Mouse (Mus musculus): ENCODE measurements around the gene Cir1. TPM values are rescaled to one million over a fixed set of nuclear protein-coding genes. Genes with fewer than 3 reads are reported as not detected.

The Cir1 gene
- polyA plus RNA-seq (2015; fragmentation: Nextera tagmentation; extraction: Ambion mirVana) = 26.2 and 29.0 TPM in 2 replicates

- peaks cover 23% of the 10 kb centered on the region for H3K36me3 ChIP-seq
- peak within 1 kb of the TSS; percentile 59 for H3K9ac ChIP-seq
- peak within 1 kb of the TSS; percentile 66 for H3K4me2 ChIP-seq
- peak within 1 kb of the TSS; percentile 74 for H3K4me3 ChIP-seq
- H3K4me1 ChIP-seq (replicated peaks) = peaks cover 16% of the 10 kb centered on the region
- under 1% methylated on average over 64 of the region's 64 CpGs for WGBS
- ATAC-seq (ENCODE audit: low FRiP score, low read depth) = peak; percentile 96
- no peaks in the 10 kb centered on the region for H3K9me3 ChIP-seq
- peak within 1 kb of the TSS; percentile 81 for H3K27ac ChIP-seq (replicated peaks)
- H3K27me3 ChIP-seq = no peaks in the 10 kb centered on the region
Observed at GRCm38 (mm10) chr2:73312152-73313116, at the start of gene Cir1, which contains the start of gene Scrn3. Gene Cir1 (minus strand): TSS chr2:73312701. Gene Scrn3 (plus strand): TSS chr2:73312601.

GRCm38 (mm10) chr2:73360536-73360935 lies 48.0 kb upstream of the Cir1 start:
- Histone ChIP-seq H3K36me3 (peaks cover 11% of the 10 kb centered on the region), H3K4me3 (no peak overlapping the region), H3K9ac (no peak overlapping the region), H3K9me3 (no peaks in the 10 kb centered on the region), H3K27me3 (no peaks in the 10 kb centered on the region), H3K27ac (replicated peaks) (no peak overlapping the region), H3K4me2 (no peak overlapping the region), H3K4me1 (replicated peaks) (no peaks in the 10 kb centered on the region)
- 78% methylated on average over 2 of the region's 2 CpGs for WGBS
- no peak for ATAC-seq (ENCODE audit: low FRiP score, low read depth)

DNA sequence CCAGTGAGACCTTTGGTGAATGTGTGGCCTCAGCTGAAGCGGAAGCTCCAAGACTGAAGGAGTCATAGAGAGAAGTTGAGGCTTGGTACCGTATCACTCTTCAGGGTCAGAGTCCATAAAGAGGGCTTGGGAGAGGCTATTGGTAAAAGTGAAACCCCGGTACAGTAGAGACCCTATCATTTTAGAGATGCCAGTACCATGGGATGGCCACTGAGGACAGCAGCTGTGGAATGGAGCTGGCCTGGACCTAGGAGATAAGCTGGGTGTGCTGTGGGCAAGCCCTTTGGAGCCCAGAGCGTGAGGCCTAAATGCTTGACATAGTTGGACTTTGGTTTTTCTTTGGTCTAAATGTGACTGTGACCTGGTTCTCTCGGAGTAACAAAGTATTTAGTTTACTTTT lies 47.4 kb upstream of the Cir1 start:
- Histone ChIP-seq H3K4me1 (replicated peaks) (no peaks in the 10 kb centered on the region), H3K4me3 (no peak overlapping the region), H3K36me3 (peaks cover 16% of the 10 kb centered on the region), H3K27me3 (no peaks in the 10 kb centered on the region), H3K9me3 (no peaks in the 10 kb centered on the region), H3K9ac (no peak overlapping the region), H3K4me2 (no peak overlapping the region), H3K27ac (replicated peaks) (no peak overlapping the region)
- no peak for ATAC-seq (ENCODE audit: low FRiP score, low read depth)
- WGBS = 97% methylated on average over 5 of the region's 5 CpGs

DNA sequence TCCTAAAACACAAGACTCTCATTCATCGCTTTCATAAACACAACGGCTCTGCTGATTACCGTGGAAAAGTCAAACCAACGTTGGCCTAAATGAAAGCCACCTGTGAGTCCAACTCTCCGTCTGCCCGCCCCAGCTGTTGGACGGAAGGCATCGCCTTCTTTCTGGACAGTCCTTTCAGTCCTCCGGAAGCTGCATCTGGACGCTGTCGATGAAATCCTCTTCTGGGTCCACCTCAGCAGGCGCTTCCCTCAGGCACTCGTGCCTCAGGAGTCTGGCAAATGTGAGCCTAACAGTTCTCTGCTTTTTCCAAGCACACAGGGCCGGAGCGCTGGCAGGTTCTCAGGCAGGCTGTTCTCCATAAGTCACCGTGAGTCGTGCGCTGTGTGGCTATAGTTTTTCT lies 44.5 kb upstream of the Cir1 start:
- peaks cover 11% of the 10 kb centered on the region; the same call in 1 of the 2 replicates for H3K36me3 ChIP-seq
- no peak overlapping the region for H3K9ac ChIP-seq
- H3K4me2 ChIP-seq = no peak overlapping the region
- no peaks in the 10 kb centered on the region for H3K27me3 ChIP-seq
- 73% methylated on average over 18 of the region's 18 CpGs for WGBS
- no peak for ATAC-seq (ENCODE audit: low FRiP score, low read depth)
- H3K4me1 ChIP-seq (replicated peaks) = no peaks in the 10 kb centered on the region
- no peaks in the 10 kb centered on the region for H3K9me3 ChIP-seq
- H3K27ac ChIP-seq (replicated peaks) = no peak overlapping the region
- no peak overlapping the region for H3K4me3 ChIP-seq

DNA sequence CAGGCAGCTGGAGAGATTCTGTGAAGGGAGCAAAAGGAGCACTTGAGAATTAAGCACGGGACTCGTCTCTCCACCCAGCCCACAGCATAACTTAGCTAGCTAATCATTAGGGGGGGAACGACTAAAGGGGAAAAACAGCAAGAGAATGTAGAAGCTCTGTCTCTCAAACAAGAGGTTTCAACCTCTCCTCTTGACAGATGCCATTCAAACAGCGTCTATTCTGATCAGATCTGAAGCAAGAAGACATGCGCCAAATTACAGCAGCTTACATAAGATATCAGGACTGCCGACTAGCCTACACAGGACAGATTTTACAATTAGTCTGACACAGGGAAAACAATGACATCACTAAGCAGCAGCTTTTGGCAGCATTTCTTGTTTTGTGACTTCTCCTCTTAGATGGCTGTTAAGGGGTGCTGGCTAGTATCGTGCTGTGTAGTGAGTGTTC lies 39.5 kb upstream of the Cir1 start:
- Histone ChIP-seq H3K27me3 (no peaks in the 10 kb centered on the region), H3K9ac (no peak overlapping the region), H3K27ac (replicated peaks) (no peak overlapping the region), H3K4me3 (no peak overlapping the region), H3K36me3 (peaks cover 8% of the 10 kb centered on the region; the same call in 1 of the 2 replicates), H3K4me1 (replicated peaks) (peaks cover 7% of the 10 kb centered on the region; the same call in 1 of the 2 replicates), H3K4me2 (no peak overlapping the region), H3K9me3 (no peaks in the 10 kb centered on the region)
- no peak for ATAC-seq (ENCODE audit: low FRiP score, low read depth)
- 49% methylated on average over 7 of the region's 7 CpGs for WGBS

DNA sequence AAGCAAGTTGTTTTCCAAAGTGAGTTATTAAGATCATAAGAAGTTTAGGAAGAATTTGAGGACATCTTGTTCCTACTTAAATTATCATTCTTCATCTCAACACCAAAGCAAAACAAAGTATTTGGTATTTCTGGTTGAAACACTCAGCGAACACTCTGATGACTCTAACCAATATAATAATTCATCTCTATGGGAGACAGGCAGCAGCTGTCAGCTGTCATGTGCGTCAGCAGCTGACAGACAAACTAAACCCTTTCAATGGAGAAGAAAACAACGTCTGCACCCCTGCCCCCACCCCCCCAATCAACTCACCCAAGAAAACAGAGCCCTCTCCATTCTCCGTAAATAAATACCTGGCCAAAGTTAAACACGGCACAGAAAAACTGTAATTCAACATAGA lies 39.0 kb upstream of the Cir1 start:
- no peak overlapping the region for H3K4me2 ChIP-seq
- H3K9me3 ChIP-seq = no peaks in the 10 kb centered on the region
- H3K4me3 ChIP-seq = no peak overlapping the region
- no peaks in the 10 kb centered on the region for H3K27me3 ChIP-seq
- ATAC-seq (ENCODE audit: low FRiP score, low read depth) = no peak
- peaks cover 8% of the 10 kb centered on the region; the same call in 1 of the 2 replicates for H3K36me3 ChIP-seq
- 52% methylated on average over 5 of the region's 5 CpGs for WGBS
- no peak overlapping the region for H3K27ac ChIP-seq (replicated peaks)
- peaks cover 7% of the 10 kb centered on the region; the same call in 1 of the 2 replicates for H3K4me1 ChIP-seq (replicated peaks)
- H3K9ac ChIP-seq = no peak overlapping the region

- H3K4me3 ChIP-seq = no peak overlapping the region
- H3K9me3 ChIP-seq = no peaks in the 10 kb centered on the region
- no peaks in the 10 kb centered on the region for H3K27me3 ChIP-seq
- H3K27ac ChIP-seq (replicated peaks) = 0 out of 2 replicates have a peak overlapping the region, but pooled peaks have one; percentile 2
- WGBS = 82% methylated on average over 6 of the region's 6 CpGs
- no peak for ATAC-seq (ENCODE audit: low FRiP score, low read depth)
- no peaks in the 10 kb centered on the region for H3K36me3 ChIP-seq
- peaks cover 7% of the 10 kb centered on the region; the same call in 1 of the 2 replicates for H3K4me1 ChIP-seq (replicated peaks)
- H3K9ac ChIP-seq = no peak overlapping the region
- no peak overlapping the region; the same call in 1 of the 2 replicates for H3K4me2 ChIP-seq
Observed at GRCm38 (mm10) chr2:73348221-73348620, 35.7 kb upstream of the Cir1 start.

DNA sequence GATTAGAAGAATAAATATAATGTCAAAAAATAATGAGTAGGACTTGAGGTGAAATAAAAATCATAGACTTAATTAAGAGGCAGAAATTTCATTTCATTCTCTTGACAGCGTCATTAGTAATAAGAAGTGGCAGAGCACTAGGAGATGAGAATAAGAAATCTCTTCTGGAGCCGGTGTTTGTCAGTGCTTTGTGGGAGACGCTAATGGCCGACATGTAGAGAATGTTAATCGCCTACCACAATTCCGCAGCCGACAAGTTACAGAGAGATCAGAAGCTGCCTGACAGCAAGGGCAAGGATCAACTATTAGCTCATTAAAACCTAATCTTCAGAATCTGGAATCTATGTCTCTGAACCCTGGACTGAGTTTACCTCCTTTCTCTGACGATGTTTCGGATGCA lies 35.3 kb upstream of the Cir1 start:
- 43% methylated on average over 9 of the region's 9 CpGs for WGBS
- Histone ChIP-seq H3K4me3 (no peak overlapping the region), H3K9ac (no peak overlapping the region), H3K27ac (replicated peaks) (0 out of 2 replicates have a peak overlapping the region, but pooled peaks have one; percentile 2), H3K4me2 (no peak overlapping the region; the same call in 1 of the 2 replicates), H3K36me3 (no peaks in the 10 kb centered on the region), H3K27me3 (no peaks in the 10 kb centered on the region), H3K9me3 (no peaks in the 10 kb centered on the region), H3K4me1 (replicated peaks) (peaks cover 7% of the 10 kb centered on the region; the same call in 1 of the 2 replicates)
- no peak for ATAC-seq (ENCODE audit: low FRiP score, low read depth)

DNA sequence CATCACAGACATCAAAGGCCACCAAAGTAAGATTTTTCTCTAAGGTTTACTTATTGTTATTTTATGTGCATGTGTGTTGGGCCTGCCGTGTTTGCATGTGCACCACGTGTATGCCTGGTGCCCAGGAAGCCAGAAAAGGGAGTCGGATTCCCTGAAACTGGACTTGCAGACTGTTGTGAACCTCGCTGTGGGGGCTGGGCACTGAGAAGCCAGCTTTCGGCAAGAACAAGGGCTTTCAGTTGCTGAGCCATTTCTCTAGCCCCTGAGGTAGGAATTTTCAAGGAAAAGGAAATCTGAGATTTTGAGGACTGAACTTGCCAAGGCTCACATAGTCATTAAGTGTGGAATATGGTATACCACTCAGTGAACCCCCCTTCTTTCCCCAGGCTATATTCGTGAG lies 34.6 kb upstream of the Cir1 start:
- no peak overlapping the region for H3K4me2 ChIP-seq
- no peaks in the 10 kb centered on the region for H3K27me3 ChIP-seq
- no peak overlapping the region for H3K9ac ChIP-seq
- H3K36me3 ChIP-seq = no peaks in the 10 kb centered on the region
- H3K27ac ChIP-seq (replicated peaks) = no peak overlapping the region
- H3K4me3 ChIP-seq = no peak overlapping the region
- WGBS = 68% methylated on average over 6 of the region's 6 CpGs
- no peak for ATAC-seq (ENCODE audit: low FRiP score, low read depth)
- H3K9me3 ChIP-seq = no peaks in the 10 kb centered on the region
- H3K4me1 ChIP-seq (replicated peaks) = peaks cover 7% of the 10 kb centered on the region; the same call in 1 of the 2 replicates

- 54% methylated on average over 13 of the region's 13 CpGs for WGBS
- H3K27me3 ChIP-seq = no peaks in the 10 kb centered on the region
- H3K36me3 ChIP-seq = no peaks in the 10 kb centered on the region
- H3K9ac ChIP-seq = no peak overlapping the region
- no peak overlapping the region for H3K27ac ChIP-seq (replicated peaks)
- no peak overlapping the region for H3K4me3 ChIP-seq
- no peak for ATAC-seq (ENCODE audit: low FRiP score, low read depth)
- no peak overlapping the region for H3K4me2 ChIP-seq
- H3K9me3 ChIP-seq = no peaks in the 10 kb centered on the region
- H3K4me1 ChIP-seq (replicated peaks) = peaks cover 7% of the 10 kb centered on the region; the same call in 1 of the 2 replicates
Observed at GRCm38 (mm10) chr2:73346345-73347086, 34.0 kb upstream of the Cir1 start.

- no peaks in the 10 kb centered on the region for H3K27me3 ChIP-seq
- no peak overlapping the region for H3K9ac ChIP-seq
- no peak overlapping the region for H3K27ac ChIP-seq (replicated peaks)
- no peak for ATAC-seq (ENCODE audit: low FRiP score, low read depth)
- 90% methylated on average over 4 of the region's 4 CpGs for WGBS
- H3K4me1 ChIP-seq (replicated peaks) = peaks cover 7% of the 10 kb centered on the region; the same call in 1 of the 2 replicates
- H3K4me3 ChIP-seq = no peak overlapping the region
- no peaks in the 10 kb centered on the region for H3K36me3 ChIP-seq
- H3K9me3 ChIP-seq = no peaks in the 10 kb centered on the region
- H3K4me2 ChIP-seq = no peak overlapping the region
Observed at GRCm38 (mm10) chr2:73345204-73345603, 32.7 kb upstream of the Cir1 start.

Measured in hindbrain, embryonic 15.5 days (tissue).